Mouse (Mus musculus) E14TG2a.4 (cell line): Measurements from ENCODE around the gene Gmpr.
"Not testable (repeated sequence)": the region's sequence is repeated elsewhere in the genome, so short reads cannot be mapped to it uniquely, and the experiment has no call there.

Experiments
- H3K27me3 ChIP-seq: 2 replicates; pipeline ENCODE4 v1.6.1; 2014; ENCODE audit warnings: low read length, control low read depth; ENCODE audit not compliant: insufficient read depth
- H3K36me3 ChIP-seq: 2 replicates; pipeline ENCODE4 v1.6.1; 2014; ENCODE audit warnings: low read length, control low read depth; ENCODE audit not compliant: insufficient read depth
- H3K4me1 ChIP-seq: replicated peaks from 2 replicates; pipeline ENCODE4 v1.6.1; 2014; ENCODE audit warnings: low read depth, low read length, control low read depth
- H3K4me3 ChIP-seq: replicated peaks from 2 replicates; pipeline ENCODE4 v1.5.1; 2014; ENCODE audit warnings: mild to moderate bottlenecking, low read length
- H3K9me3 ChIP-seq: 2 replicates; pipeline ENCODE4 v1.6.1; 2014; ENCODE audit warnings: low read length, control low read depth
- CTCF ChIP-seq: conservative IDR thresholded peaks from 2 replicates; pipeline ENCODE4 v1.5.1; 2014; ENCODE audit warnings: low read length
- NANOG ChIP-seq: IDR thresholded peaks from 2 replicates; pipeline ENCODE4 v1.6.1; 2014; ENCODE audit warnings: borderline replicate concordance, low read length, mixed read lengths
- POU5F1 ChIP-seq: IDR thresholded peaks from 2 replicates; pipeline ENCODE4 v1.6.1; 2014; ENCODE audit warnings: low read length, borderline replicate concordance

Gene Gmpr

DNA sequence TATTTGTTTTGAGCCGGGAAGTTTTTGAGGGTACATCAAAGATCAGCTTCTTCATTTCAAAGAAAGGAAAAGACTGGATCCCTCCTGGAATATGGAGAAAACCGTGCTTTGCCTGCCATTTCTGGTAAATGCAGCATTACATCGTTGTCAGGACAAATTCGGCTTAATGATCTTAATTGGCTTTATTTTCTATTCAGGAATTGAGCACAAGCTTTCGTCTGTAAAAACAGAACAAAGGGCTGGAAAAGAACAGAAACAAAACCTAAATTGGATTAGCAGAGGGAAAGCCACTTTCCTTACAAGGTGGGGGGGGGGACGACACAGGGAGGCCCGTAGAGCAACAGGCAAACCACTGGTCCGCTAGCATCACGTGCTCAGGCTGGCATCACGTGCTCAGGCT, 33.9 kb upstream of the Gmpr start:
- no peak overlapping the region for H3K4me3 ChIP-seq
- peaks cover 17% of the 10 kb centered on the region for H3K4me1 ChIP-seq
- H3K36me3 ChIP-seq: no peaks in the 10 kb centered on the region
- peaks cover 3% of the 10 kb centered on the region; the same call in 1 of the 2 replicates for H3K9me3 ChIP-seq
- no peaks in the 10 kb centered on the region for H3K27me3 ChIP-seq
- TF ChIP-seq CTCF (no peak), POU5F1 (no peak), NANOG (no peak)

- no peaks in the 10 kb centered on the region for H3K27me3 ChIP-seq
- no peaks in the 10 kb centered on the region for H3K36me3 ChIP-seq
- TF ChIP-seq NANOG: no peak
- TF ChIP-seq POU5F1: no peak
- TF ChIP-seq CTCF: no peak
- no peak overlapping the region for H3K4me3 ChIP-seq
- H3K4me1 ChIP-seq: peaks cover 7% of the 10 kb centered on the region
- peaks cover 6% of the 10 kb centered on the region; the same call in 1 of the 2 replicates for H3K9me3 ChIP-seq
Observed at GRCm38 (mm10) chr13:45475297-45475696, 31.9 kb upstream of the Gmpr start.

DNA sequence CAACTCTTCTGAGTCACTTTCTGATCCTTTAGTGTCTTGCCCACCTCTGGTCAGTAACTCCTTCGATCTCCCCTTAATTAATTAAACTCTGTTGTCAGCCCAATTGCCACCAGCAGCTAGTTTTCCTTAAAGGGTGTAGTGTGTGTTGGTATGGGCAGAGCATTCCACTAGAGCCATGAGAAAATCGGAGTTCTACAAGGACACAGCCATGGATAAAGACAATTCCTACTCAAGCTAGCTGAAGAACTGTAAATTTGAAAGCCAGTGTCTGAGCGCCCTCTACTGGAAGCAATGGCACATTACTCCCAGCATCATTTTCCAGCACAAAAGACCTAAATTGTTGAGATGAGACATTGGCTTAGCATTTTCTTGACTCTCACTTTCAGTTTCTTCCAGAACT, 30.1 kb upstream of the Gmpr start:
- Histone ChIP-seq H3K36me3 (no peaks in the 10 kb centered on the region), H3K4me1 (peaks cover 6% of the 10 kb centered on the region), H3K4me3 (no peak overlapping the region), H3K27me3 (no peaks in the 10 kb centered on the region), H3K9me3 (peaks cover 6% of the 10 kb centered on the region; the same call in 1 of the 2 replicates)
- TF ChIP-seq NANOG (no peak), POU5F1 (no peak), CTCF (peak; percentile 98)

DNA sequence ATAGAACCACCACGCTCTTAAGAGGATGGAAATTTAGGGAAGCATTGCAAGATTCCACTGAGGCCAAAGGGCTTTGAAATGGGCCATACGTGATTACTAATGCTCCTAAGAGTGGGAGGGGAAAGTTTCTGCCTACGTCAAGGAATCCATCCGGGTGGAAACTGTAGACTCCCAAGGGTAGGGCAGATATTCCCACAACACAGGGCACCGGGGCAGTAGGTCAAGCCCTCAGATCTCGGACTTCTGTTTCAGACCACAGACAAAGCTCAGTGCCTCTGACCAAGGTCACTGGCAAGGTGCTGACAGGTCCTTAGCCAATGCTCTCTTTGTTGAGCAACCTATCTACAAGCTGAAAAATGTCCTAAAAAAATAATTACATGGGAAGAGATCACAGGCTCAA, 27.3 kb upstream of the Gmpr start:
- Histone ChIP-seq H3K27me3 (no peaks in the 10 kb centered on the region), H3K4me1 (no peaks in the 10 kb centered on the region), H3K9me3 (peaks cover 29% of the 10 kb centered on the region), H3K36me3 (no peaks in the 10 kb centered on the region), H3K4me3 (no peak overlapping the region)
- no peak for TF ChIP-seq CTCF
- TF ChIP-seq NANOG: no peak
- TF ChIP-seq POU5F1: no peak

DNA sequence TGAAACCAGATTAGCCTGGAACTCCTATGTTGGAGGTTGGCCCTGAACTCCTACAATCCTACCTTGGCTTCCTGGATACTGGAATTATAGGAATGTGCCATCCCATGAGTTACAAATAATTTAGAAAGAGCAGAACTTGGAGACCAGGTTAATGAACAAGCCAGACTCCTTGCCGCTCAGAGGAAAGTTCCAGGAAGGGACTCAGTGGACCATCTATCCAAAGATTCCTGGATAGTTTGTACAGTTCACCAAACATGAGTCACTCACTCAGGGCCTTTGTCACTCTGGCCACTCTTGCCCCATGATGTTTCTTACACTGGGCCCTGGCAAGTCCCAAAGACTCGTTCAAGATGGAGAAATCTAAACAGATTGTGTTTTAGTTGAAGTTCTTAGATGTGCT, 24.0 kb upstream of the Gmpr start:
- Histone ChIP-seq H3K4me1 (no peaks in the 10 kb centered on the region), H3K27me3 (no peaks in the 10 kb centered on the region), H3K36me3 (no peaks in the 10 kb centered on the region), H3K4me3 (no peak overlapping the region), H3K9me3 (peaks cover 30% of the 10 kb centered on the region)
- no peak for TF ChIP-seq NANOG

- H3K4me1 ChIP-seq, H3K27me3 ChIP-seq, H3K4me3 ChIP-seq, H3K36me3 ChIP-seq: not testable (repeated sequence)
- peaks cover 27% of the 10 kb centered on the region for H3K9me3 ChIP-seq
Observed at GRCm38 (mm10) chr13:45483949-45484348, 23.3 kb upstream of the Gmpr start.

GRCm38 (mm10) chr13:45485602-45486001, 21.6 kb upstream of the Gmpr start:
- no peaks in the 10 kb centered on the region; the same call in 1 of the 2 replicates for H3K4me1 ChIP-seq
- no peak for TF ChIP-seq CTCF
- TF ChIP-seq NANOG: no peak
- no peak for TF ChIP-seq POU5F1
- no peaks in the 10 kb centered on the region for H3K36me3 ChIP-seq
- H3K27me3 ChIP-seq: no peaks in the 10 kb centered on the region
- H3K4me3 ChIP-seq: no peak overlapping the region
- peaks cover 27% of the 10 kb centered on the region for H3K9me3 ChIP-seq

GRCm38 (mm10) chr13:45486598-45486997, 20.6 kb upstream of the Gmpr start:
- Histone ChIP-seq H3K4me1 (peaks cover 4% of the 10 kb centered on the region), H3K27me3 (no peaks in the 10 kb centered on the region), H3K4me3 (no peak overlapping the region), H3K36me3 (no peaks in the 10 kb centered on the region), H3K9me3 (peaks cover 27% of the 10 kb centered on the region)
- TF ChIP-seq NANOG (no peak), POU5F1 (no peak), CTCF (no peak)

DNA sequence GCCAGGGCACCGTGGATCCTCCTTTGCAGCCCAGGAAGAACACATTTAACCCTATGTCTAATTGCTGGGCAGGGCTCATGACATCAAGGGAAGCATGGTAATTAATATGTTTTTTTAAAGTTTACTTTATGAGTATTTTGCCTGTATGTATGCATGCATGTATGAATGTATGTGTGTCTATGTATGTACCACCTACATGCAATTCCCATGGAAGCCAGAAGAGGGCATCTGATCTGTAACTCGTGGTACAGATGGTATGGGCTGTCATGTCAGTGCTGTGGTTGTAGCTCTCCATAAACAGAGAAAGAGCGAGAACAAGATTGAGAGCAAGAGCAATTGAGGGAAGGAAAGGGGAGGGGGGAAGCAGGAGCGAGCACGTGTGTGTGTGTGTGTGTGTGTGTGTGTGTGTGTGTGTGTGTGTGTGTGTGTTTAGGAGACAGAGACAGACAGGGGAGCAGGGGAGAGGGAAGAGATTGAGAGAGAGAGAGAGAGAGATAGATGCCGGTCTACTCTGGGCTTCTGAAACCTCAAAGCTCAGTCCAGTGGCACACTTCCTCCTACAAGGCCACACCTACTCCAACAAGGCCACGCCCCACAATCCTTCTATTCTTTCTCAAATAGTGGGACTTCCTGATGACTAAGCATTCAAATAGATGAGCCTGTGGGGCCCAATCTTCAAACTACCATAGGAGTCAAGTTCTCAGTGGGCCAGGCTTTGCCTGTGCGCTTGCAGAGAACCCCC, 15.1 kb upstream of the Gmpr start:
- TF ChIP-seq CTCF: peak; percentile 54
- TF ChIP-seq POU5F1: no peak
- H3K27me3 ChIP-seq: no peaks in the 10 kb centered on the region
- H3K36me3 ChIP-seq: no peaks in the 10 kb centered on the region
- 0 out of 2 replicates have a peak overlapping the region, but pooled peaks have one; percentile 13 for H3K4me3 ChIP-seq
- H3K4me1 ChIP-seq: peaks cover 27% of the 10 kb centered on the region
- H3K9me3 ChIP-seq: no peaks in the 10 kb centered on the region
